Mouse (Mus musculus): ENCODE data around the gene Ap1s3. TPM values are rescaled to one million over a fixed set of nuclear protein-coding genes. Genes with fewer than 3 reads are reported as not detected.

Gene Ap1s3
- polyA plus RNA-seq (2012; rRNA removed; ENCODE audit: low replicate concordance): 0.95 and 79.0 TPM in 2 replicates

DNA sequence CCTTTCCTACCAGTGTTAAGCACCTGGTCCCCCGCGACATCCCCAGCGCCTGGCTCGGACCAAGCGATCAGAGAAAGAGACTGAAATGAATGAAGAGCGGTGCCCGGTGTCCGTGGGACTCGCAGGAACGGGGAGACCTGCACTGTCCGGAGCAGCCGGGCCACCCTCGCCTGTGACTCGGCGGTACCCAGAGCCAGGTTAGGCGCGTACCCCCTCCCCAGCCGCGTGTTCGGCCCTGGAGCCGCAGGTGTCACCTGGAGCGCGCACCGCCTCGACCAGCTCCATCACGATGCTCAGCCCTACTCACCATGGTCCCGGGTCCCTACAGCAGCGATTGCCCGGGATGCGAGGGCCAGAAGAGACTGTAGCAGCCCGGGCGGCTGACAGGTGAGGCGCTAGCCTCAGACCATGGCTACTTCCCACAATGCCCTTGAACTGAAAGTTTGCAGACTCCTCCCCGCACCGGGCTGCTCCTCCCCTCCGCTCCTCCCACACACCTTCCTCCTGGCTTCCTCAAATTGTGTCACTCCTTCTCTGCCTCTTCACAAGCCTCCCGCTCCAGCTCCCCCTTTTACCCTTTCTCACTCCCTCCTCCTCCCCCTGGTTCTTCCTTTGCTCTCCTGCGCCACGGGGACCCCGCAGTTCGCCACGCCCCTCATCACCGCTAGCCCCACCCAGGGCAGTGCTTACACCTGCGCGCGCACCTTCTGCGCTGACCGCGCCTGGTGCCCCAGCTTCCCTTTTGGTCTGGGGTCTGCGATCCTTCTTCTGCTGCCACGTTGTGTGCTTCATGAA is at the start of gene Ap1s3:
TSS of gene Ap1s3 (minus strand) at position 430 of the 795 bp plus-strand sequence.

Other genes with a start within 250 kb of the Ap1s3 start
- 0.09 TPM in 1 of 2 replicates, not detected in the other for gene Scg2, start 231.9 kb downstream of the Ap1s3 start, polyA plus RNA-seq (2012; rRNA removed; ENCODE audit: low replicate concordance)
- 10.8 and 13.5 TPM in 2 replicates for gene Mrpl44, start 104.0 kb upstream of the Ap1s3 start, polyA plus RNA-seq (2012; rRNA removed; ENCODE audit: low replicate concordance)
- gene Wdfy1, start 104.2 kb upstream of the Ap1s3 start, polyA plus RNA-seq (2012; rRNA removed; ENCODE audit: low replicate concordance): 29.1 and 54.3 TPM in 2 replicates
- 44.7 and 115 TPM in 2 replicates for gene Serpine2, start 189.2 kb upstream of the Ap1s3 start, polyA plus RNA-seq (2012; rRNA removed; ENCODE audit: low replicate concordance)

Measured in subcutaneous adipose tissue, adult 2 months (tissue).